Mouse (Mus musculus): ENCODE data around the gene Lrrc20. TPM values are rescaled to one million over a fixed set of nuclear protein-coding genes. Genes with fewer than 3 reads are reported as not detected.
"Not testable (repeated sequence)": the region's sequence is repeated elsewhere in the genome, so short reads cannot be mapped to it uniquely, and the experiment has no call there.

Lrrc20 gene
- polyA plus RNA-seq, 1 experiment from 2014 or later, result 11.8 TPM

DNA sequence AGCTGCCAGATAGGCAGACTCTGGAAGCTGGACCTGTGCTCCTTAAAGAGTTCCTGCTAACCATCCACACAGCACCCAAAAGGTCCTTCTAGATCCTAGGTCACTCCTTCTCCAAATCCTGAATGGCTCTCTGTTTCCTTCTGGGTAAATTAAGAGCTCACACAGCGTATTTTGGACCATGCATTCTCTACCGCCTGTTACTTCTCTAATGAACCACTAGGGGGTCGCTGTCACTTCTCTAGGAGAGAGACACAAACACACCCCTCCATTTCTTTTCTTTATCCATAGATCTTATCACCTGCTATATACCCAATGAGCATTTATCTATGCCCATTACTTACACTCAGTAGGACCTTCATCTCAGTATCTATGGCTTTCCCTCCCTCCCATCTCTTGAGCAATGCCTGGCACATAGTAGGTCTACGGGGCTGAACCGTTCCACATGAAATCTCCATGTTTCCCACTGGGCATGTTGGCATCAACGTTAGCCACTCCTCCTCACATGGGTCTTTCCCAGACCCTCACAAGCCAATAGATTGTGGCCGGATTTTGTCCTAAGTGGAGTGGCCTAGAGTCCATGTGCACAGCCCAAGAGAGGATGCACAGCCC lies 111.7 kb downstream of the Lrrc20 start:
- Histone ChIP-seq H3K9me3 (ENCODE audit: control insufficient read depth, low read length) (peaks cover 2% of the 10 kb centered on the region; the same call in 1 of the 2 replicates), H3K27me3 (ENCODE audit: control insufficient read depth, insufficient read depth, low read length) (no peaks in the 10 kb centered on the region), H3K4me1 (ENCODE audit: control insufficient read depth, insufficient read depth, low read length) (0 out of 2 replicates have a peak, but pooled peaks cover 7% of the 10 kb centered on the region), H3K9ac (ENCODE audit: low read length) (no peak overlapping the region), H3K36me3 (ENCODE audit: control insufficient read depth, insufficient read depth, low read length) (no peaks in the 10 kb centered on the region), H3K4me3 (ENCODE audit: low read depth, low read length) (no peak overlapping the region), H3K4me2 (ENCODE audit: low read depth, severe bottlenecking) (no peak overlapping the region), H3K27ac (replicated peaks; ENCODE audit: low read depth, low read length) (no peak overlapping the region)
- ATAC-seq (ENCODE audit: insufficient number of reproducible peaks, low FRiP score, low TSS enrichment, low read depth) (no peak), DNase-seq (ENCODE audit: low spot score) (no peak)
- WGBS, result 81% methylated on average over 7 of the region's 7 CpGs

DNA sequence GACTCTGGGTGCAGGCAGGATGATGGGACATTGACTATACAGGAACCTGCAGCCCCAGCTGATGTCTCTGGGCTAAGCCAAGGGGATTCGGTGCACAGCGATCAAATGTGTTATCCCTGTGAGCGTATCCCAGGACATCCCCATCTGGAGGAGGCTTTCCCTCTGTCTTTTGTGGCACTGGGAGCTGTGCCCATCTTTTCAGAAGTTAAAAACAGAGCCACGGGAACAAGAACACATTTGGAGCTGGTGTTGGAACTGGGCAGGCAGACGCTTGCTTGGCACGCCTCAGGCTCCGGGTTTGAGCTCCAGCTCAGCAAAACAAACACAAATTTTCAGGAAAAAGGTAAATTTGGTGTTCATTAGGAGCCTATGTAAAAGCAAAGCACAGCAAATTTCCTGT lies 122.4 kb downstream of the Lrrc20 start:
- WGBS, result 76% methylated on average over 7 of the region's 7 CpGs
- Histone ChIP-seq H3K4me1 (ENCODE audit: control insufficient read depth, insufficient read depth, low read length) (no peaks in the 10 kb centered on the region), H3K4me2 (ENCODE audit: low read depth, severe bottlenecking) (no peak overlapping the region), H3K27ac (replicated peaks; ENCODE audit: low read depth, low read length) (no peak overlapping the region), H3K9ac (ENCODE audit: low read length) (no peak overlapping the region), H3K36me3 (ENCODE audit: control insufficient read depth, insufficient read depth, low read length) (no peaks in the 10 kb centered on the region), H3K4me3 (ENCODE audit: low read depth, low read length) (no peak overlapping the region), H3K27me3 (ENCODE audit: control insufficient read depth, insufficient read depth, low read length) (peaks cover 26% of the 10 kb centered on the region), H3K9me3 (ENCODE audit: control insufficient read depth, low read length) (no peaks in the 10 kb centered on the region)
- ATAC-seq (ENCODE audit: insufficient number of reproducible peaks, low FRiP score, low TSS enrichment, low read depth), result no peak
- no peak for DNase-seq (ENCODE audit: low spot score)

- Histone ChIP-seq H3K9ac (ENCODE audit: low read length) (no peak overlapping the region), H3K27me3 (ENCODE audit: control insufficient read depth, insufficient read depth, low read length) (peaks cover 21% of the 10 kb centered on the region), H3K36me3 (ENCODE audit: control insufficient read depth, insufficient read depth, low read length) (no peaks in the 10 kb centered on the region), H3K4me3 (ENCODE audit: low read depth, low read length) (no peak overlapping the region), H3K4me1 (ENCODE audit: control insufficient read depth, insufficient read depth, low read length) (no peaks in the 10 kb centered on the region), H3K9me3 (ENCODE audit: control insufficient read depth, low read length) (no peaks in the 10 kb centered on the region), H3K27ac (replicated peaks; ENCODE audit: low read depth, low read length) (no peak overlapping the region), H3K4me2 (ENCODE audit: low read depth, severe bottlenecking) (no peak overlapping the region)
- no peak for DNase-seq (ENCODE audit: low spot score)
- 63% methylated on average over 9 of the region's 9 CpGs for WGBS
- ATAC-seq (ENCODE audit: insufficient number of reproducible peaks, low FRiP score, low TSS enrichment, low read depth), result no peak
Measured at GRCm38 (mm10) chr10:61599556-61600114, 124.0 kb downstream of the Lrrc20 start.

DNA sequence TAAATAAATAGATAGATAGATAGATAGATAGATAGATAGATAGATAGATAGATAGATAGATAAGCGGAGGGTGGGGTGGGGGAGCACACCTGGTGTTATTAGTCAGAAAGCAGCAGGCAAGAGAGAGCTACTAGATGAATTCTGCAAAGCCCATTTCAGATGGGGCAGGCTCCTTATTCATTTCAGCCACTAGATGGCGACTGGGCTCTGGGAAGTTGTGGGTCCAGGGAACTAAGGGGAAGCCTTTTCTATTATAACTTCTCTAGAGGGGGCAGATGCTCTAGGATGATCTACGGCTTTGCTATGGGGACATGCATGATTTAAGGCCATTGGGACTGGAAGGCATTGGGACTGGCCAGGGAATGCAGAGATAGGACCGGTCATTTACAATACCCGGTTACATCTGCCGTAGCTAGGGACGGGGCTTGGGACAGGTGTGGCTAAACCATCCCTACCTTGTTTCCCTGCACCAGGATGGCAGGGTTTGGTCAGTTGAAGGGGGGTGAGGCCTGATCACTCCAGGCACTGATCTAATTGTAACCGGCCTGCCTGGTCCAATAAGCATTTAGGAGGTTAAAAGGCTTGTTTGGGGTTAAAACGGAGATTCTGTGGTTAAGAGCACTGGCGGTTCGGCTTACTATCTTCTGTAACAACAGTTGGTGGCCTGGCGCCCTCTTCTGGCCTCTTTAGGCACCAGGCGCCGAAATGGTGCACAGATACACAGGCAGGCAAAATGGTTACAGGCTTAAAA lies 126.9 kb downstream of the Lrrc20 start:
- Histone ChIP-seq H3K36me3 (ENCODE audit: control insufficient read depth, insufficient read depth, low read length) (no peaks in the 10 kb centered on the region), H3K4me2 (ENCODE audit: low read depth, severe bottlenecking) (no peak overlapping the region), H3K9ac (ENCODE audit: low read length) (no peak overlapping the region), H3K4me1 (ENCODE audit: control insufficient read depth, insufficient read depth, low read length) (no peaks in the 10 kb centered on the region), H3K9me3 (ENCODE audit: control insufficient read depth, low read length) (no peaks in the 10 kb centered on the region), H3K27ac (replicated peaks; ENCODE audit: low read depth, low read length) (no peak overlapping the region), H3K4me3 (ENCODE audit: low read depth, low read length) (no peak overlapping the region), H3K27me3 (ENCODE audit: control insufficient read depth, insufficient read depth, low read length) (no peaks in the 10 kb centered on the region)
- DNase-seq (ENCODE audit: low spot score), result peak; percentile 75
- no peak for ATAC-seq (ENCODE audit: insufficient number of reproducible peaks, low FRiP score, low TSS enrichment, low read depth)
- 17% methylated on average over 14 of the region's 14 CpGs for WGBS

DNA sequence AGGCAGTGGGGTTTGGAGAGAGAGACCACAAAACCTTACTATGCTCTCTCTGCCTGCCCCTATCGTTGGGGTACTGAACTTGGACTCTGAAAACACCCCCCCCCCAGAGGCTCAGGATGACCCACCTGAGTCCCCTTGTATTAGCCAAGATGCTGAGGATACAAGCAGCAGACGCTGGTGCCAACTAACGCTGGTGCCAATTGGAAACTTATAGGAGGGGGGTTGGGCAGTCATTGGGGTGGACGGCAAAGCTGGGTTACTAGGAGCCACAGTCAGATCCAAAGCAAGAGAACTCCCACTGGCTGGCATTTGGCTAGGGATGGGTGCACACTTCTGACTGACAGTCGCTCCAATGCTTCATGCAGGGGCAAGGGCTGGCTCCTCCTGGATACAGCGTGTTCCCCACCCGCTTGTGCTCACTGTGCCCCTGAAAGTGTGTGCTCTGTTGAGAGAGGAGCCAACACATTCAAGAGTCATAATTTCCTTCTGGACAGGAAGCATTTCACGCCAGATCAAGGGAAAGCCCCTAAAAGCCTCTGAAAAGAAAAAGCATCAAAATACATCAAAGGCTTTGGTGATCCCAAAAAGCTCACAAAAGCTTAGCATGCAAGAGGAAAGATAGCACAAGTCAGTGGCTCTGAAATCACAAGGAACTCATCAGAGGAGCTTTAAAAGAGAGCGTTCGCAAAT lies 128.9 kb downstream of the Lrrc20 start:
- WGBS, result 68% methylated on average over 10 of the region's 10 CpGs
- Histone ChIP-seq H3K4me3 (ENCODE audit: low read depth, low read length) (no peak overlapping the region), H3K4me1 (ENCODE audit: control insufficient read depth, insufficient read depth, low read length) (no peaks in the 10 kb centered on the region), H3K9ac (ENCODE audit: low read length) (no peak overlapping the region), H3K27me3 (ENCODE audit: control insufficient read depth, insufficient read depth, low read length) (no peaks in the 10 kb centered on the region), H3K9me3 (ENCODE audit: control insufficient read depth, low read length) (no peaks in the 10 kb centered on the region), H3K4me2 (ENCODE audit: low read depth, severe bottlenecking) (no peak overlapping the region), H3K27ac (replicated peaks; ENCODE audit: low read depth, low read length) (no peak overlapping the region), H3K36me3 (ENCODE audit: control insufficient read depth, insufficient read depth, low read length) (no peaks in the 10 kb centered on the region)
- no peak for DNase-seq (ENCODE audit: low spot score)
- no peak for ATAC-seq (ENCODE audit: insufficient number of reproducible peaks, low FRiP score, low TSS enrichment, low read depth)

- not testable (repeated sequence) for H3K4me2 ChIP-seq (ENCODE audit: low read depth, severe bottlenecking); H3K36me3 ChIP-seq (ENCODE audit: control insufficient read depth, insufficient read depth, low read length); H3K4me1 ChIP-seq (ENCODE audit: control insufficient read depth, insufficient read depth, low read length); H3K9me3 ChIP-seq (ENCODE audit: control insufficient read depth, low read length); ATAC-seq (ENCODE audit: insufficient number of reproducible peaks, low FRiP score, low TSS enrichment, low read depth); H3K27ac ChIP-seq (replicated peaks; ENCODE audit: low read depth, low read length); H3K4me3 ChIP-seq (ENCODE audit: low read depth, low read length); DNase-seq (ENCODE audit: low spot score); H3K9ac ChIP-seq (ENCODE audit: low read length); H3K27me3 ChIP-seq (ENCODE audit: control insufficient read depth, insufficient read depth, low read length)
- WGBS, result 75% methylated on average over 11 of the region's 11 CpGs
Measured at GRCm38 (mm10) chr10:61605381-61605780, 129.8 kb downstream of the Lrrc20 start.

DNA sequence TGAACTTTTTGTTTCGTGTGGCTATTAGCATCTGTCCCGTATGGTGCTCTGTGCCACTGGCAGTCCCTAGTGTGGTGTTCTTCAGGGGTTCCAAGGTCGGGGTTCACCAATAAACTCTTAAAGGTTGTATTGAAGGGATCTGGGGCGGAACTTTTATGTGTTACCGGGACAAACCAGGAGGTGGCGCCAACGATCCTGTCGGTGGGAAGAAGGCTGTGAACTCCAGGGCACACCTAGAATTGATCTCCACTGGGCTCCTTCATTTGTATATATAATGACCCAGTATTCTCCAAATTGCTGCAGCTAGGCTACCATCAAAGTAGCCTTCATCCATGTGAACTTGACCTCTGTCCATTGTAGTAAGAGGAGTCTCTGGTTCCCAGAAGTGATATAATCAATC lies 130.2 kb downstream of the Lrrc20 start:
- Histone ChIP-seq H3K4me2 (ENCODE audit: low read depth, severe bottlenecking) (no peak overlapping the region), H3K27me3 (ENCODE audit: control insufficient read depth, insufficient read depth, low read length) (no peaks in the 10 kb centered on the region), H3K4me1 (ENCODE audit: control insufficient read depth, insufficient read depth, low read length) (no peaks in the 10 kb centered on the region), H3K27ac (replicated peaks; ENCODE audit: low read depth, low read length) (no peak overlapping the region), H3K9me3 (ENCODE audit: control insufficient read depth, low read length) (no peaks in the 10 kb centered on the region), H3K36me3 (ENCODE audit: control insufficient read depth, insufficient read depth, low read length) (no peaks in the 10 kb centered on the region), H3K9ac (ENCODE audit: low read length) (no peak overlapping the region), H3K4me3 (ENCODE audit: low read depth, low read length) (no peak overlapping the region)
- ATAC-seq (ENCODE audit: insufficient number of reproducible peaks, low FRiP score, low TSS enrichment, low read depth) (no peak), DNase-seq (ENCODE audit: low spot score) (peak; percentile 86)
- 14% methylated on average over 8 of the region's 8 CpGs for WGBS

DNA sequence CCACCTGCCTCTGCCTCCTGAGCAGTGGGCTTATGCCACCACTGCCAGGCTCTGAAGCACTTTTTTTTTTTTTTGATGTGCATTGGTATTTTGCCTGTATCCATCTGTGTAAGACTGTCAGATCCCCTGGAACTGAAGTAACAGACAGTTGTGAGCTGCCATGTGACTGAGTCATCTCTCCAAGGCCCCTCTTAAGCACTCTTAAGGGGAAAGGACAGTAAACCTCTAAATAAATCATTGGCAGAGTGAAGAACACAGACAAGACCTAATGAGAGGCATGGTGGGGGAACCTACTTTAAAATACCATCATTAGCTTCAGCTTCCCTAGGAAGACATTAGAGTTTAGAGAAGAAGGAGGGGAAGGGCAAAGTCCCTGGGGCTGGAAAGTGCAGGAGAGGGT lies 132.6 kb downstream of the Lrrc20 start:
- DNase-seq (ENCODE audit: low spot score) (no peak), ATAC-seq (ENCODE audit: insufficient number of reproducible peaks, low FRiP score, low TSS enrichment, low read depth) (no peak)
- no peak overlapping the region for H3K4me2 ChIP-seq (ENCODE audit: low read depth, severe bottlenecking)

More for the DNA sequence above, 132.6 kb downstream of the Lrrc20 start:
- Histone ChIP-seq H3K9me3 (ENCODE audit: control insufficient read depth, low read length) (no peaks in the 10 kb centered on the region), H3K36me3 (ENCODE audit: control insufficient read depth, insufficient read depth, low read length) (no peaks in the 10 kb centered on the region), H3K27me3 (ENCODE audit: control insufficient read depth, insufficient read depth, low read length) (no peaks in the 10 kb centered on the region), H3K27ac (replicated peaks; ENCODE audit: low read depth, low read length) (no peak overlapping the region), H3K4me3 (ENCODE audit: low read depth, low read length) (no peak overlapping the region), H3K4me1 (ENCODE audit: control insufficient read depth, insufficient read depth, low read length) (no peaks in the 10 kb centered on the region), H3K9ac (ENCODE audit: low read length) (no peak overlapping the region)
